Mouse (Mus musculus): Measurements from ENCODE around the gene Polr2h. TPM values are rescaled to one million over a fixed set of nuclear protein-coding genes. Genes with fewer than 3 reads are reported as not detected.
A peak's percentile ranks its signal among the peaks of the same experiment; 100 is the strongest.

Gene Polr2h
- total and polyA plus RNA-seq, 3 experiments: 9.0 to 11.8 (median 9.0) TPM

DNA sequence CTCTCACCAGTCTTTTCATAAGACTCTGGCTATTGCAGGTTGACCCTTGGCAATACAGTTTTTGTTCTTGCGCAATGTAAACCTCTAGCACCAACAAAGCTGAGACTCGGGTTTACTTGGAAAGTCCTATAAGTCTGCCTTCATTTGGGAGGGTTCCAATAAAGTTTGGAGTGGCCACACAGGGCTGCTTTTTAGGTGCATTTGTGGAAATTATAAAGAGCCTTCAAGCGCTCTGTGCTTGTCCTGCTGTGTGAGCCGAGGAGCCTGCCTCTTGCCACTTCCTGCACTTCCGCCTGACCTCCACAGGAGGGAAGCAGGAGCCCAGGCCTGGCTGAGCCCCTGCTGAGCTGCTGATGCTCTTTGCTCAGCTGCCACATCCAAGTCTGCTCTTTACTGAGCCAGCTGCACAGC is 6.9 kb downstream of the Polr2h start:
- no peak overlapping the region for H3K9ac ChIP-seq (ENCODE audit: low read depth, low read length)
- 35% methylated on average over 5 of the region's 5 CpGs for WGBS
- intact Hi-C loops (cut with DNase I): loop anchor here (2.0 kb wide), 1 partner anchor 36 kb away; no protein-coding TSS in a partner anchor

DNA sequence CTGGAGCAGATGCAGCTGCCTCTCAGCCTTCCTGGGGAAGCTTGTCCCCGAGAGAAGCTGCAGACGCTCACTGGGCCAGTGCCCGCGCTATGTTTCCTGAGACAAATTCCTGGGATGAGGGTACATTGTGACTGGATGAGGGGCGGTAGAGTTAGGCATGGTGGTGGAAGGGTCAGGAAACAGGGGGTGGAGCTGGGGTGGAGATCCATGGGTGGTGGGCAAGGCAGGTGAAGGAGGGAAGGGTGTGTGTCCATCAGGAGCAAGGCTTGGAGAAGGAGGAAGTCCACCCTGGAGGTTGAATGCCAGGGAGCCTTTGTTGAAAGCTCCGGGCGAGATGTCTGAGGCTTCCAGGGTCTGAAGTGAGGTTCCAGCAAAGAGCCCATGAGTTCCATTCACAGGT is 7.9 kb downstream of the Polr2h start:
- Histone ChIP-seq H3K36me3 (ENCODE audit: control insufficient read depth, insufficient read depth, low read length) (no peaks in the 10 kb centered on the region), H3K27me3 (ENCODE audit: control insufficient read depth, insufficient read depth, low read length) (no peaks in the 10 kb centered on the region), H3K79me2 (replicated peaks; ENCODE audit: control insufficient read depth, insufficient read depth, low read length) (no peaks in the 10 kb centered on the region), H3K27ac (no peak overlapping the region), H3K9ac (ENCODE audit: low read depth, low read length) (no peak overlapping the region), H3K4me1 (ENCODE audit: control insufficient read depth, insufficient read depth, low read length) (no peaks in the 10 kb centered on the region), H3K4me3 (no peak overlapping the region)
- TF ChIP-seq CTCF (IDR thresholded peaks at IDR 0.05): no peak
- TF ChIP-seq EP300 (IDR thresholded peaks at IDR 0.05; ENCODE audit: insufficient read depth, low read depth, low read length): no peak
- no peak for TF ChIP-seq POLR2A (IDR thresholded peaks at IDR 0.05; ENCODE audit: insufficient read depth, low read depth, low read length)
- DNase-seq: no peak
- intact Hi-C loops (cut with DNase I): loop anchor here (2.0 kb wide), 1 partner anchor 35 kb away; no protein-coding TSS in a partner anchor
- WGBS: 72% methylated on average over 7 of the region's 7 CpGs

More for the DNA sequence above, 6.9 kb downstream of the Polr2h start:
- H3K27ac ChIP-seq: no peak overlapping the region
- no peaks in the 10 kb centered on the region for H3K36me3 ChIP-seq (ENCODE audit: control insufficient read depth, insufficient read depth, low read length)
- H3K4me3 ChIP-seq: no peak overlapping the region
- H3K79me2 ChIP-seq (replicated peaks; ENCODE audit: control insufficient read depth, insufficient read depth, low read length): no peaks in the 10 kb centered on the region
- DNase-seq: peak; percentile 67 to 75
- no peaks in the 10 kb centered on the region for H3K27me3 ChIP-seq (ENCODE audit: control insufficient read depth, insufficient read depth, low read length)
- TF ChIP-seq EP300 (IDR thresholded peaks at IDR 0.05; ENCODE audit: insufficient read depth, low read depth, low read length): peak; percentile 81
- TF ChIP-seq CTCF (IDR thresholded peaks at IDR 0.05): peak; percentile 91
- no peak for TF ChIP-seq POLR2A (IDR thresholded peaks at IDR 0.05; ENCODE audit: insufficient read depth, low read depth, low read length)
- H3K4me1 ChIP-seq (ENCODE audit: control insufficient read depth, insufficient read depth, low read length): no peaks in the 10 kb centered on the region

DNA sequence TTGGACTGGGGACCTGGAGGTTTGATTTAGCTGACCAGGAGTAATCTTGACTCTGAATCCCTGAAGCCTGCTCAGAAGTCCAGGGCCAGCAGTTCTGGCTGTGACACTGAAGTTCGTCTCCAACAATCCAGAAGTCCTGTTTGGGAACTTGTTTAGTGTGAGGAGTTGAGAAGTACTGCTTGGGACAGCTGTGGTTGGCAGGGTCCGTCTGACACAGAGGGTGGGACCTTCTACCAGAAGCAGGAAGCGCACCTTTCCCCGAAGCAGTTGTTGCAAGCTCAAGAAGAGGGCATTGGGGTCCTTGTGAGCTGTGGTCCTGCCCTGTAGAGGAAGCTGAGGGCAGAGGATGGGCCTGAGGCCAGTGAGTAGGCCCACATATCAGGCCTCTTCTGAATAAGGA is 8.3 kb downstream of the Polr2h start:
- no peaks in the 10 kb centered on the region for H3K36me3 ChIP-seq (ENCODE audit: control insufficient read depth, insufficient read depth, low read length)
- no peak overlapping the region for H3K4me3 ChIP-seq
- intact Hi-C loops (cut with DNase I): loop anchor here (2.0 kb wide), 1 partner anchor 35 kb away; no protein-coding TSS in a partner anchor
- peak overlapping the region; percentile 49; the same call in 1 of the 2 replicates for H3K27ac ChIP-seq
- DNase-seq: peak in 1 of 2 experiments; percentile 7
- H3K9ac ChIP-seq (ENCODE audit: low read depth, low read length): no peak overlapping the region
- H3K79me2 ChIP-seq (replicated peaks; ENCODE audit: control insufficient read depth, insufficient read depth, low read length): no peaks in the 10 kb centered on the region
- H3K27me3 ChIP-seq (ENCODE audit: control insufficient read depth, insufficient read depth, low read length): no peaks in the 10 kb centered on the region
- WGBS: 58% methylated on average over 4 of the region's 4 CpGs
- no peaks in the 10 kb centered on the region for H3K4me1 ChIP-seq (ENCODE audit: control insufficient read depth, insufficient read depth, low read length)
- TF ChIP-seq CTCF (IDR thresholded peaks at IDR 0.05) (no peak), EP300 (IDR thresholded peaks at IDR 0.05; ENCODE audit: insufficient read depth, low read depth, low read length) (no peak), POLR2A (IDR thresholded peaks at IDR 0.05; ENCODE audit: insufficient read depth, low read depth, low read length) (no peak)

DNA sequence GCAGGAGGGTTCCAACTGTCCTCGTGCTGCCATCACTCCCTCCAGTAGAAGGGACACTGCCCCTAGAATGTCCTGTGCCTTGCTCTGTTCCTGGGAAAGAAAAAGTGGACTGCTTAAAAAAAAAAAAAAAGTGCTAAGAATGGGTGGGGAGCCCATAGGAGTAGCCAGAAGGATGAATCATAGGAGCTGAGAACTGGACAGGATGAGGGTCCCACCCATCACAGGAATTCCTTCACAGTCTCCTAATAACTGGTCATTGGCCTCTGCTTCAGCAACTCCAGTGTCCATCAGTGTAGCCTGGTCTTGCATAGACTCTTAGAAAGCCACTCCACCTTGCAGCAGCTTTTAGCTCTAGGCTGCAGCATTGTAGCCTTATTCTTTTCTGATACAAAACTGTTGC is 8.9 kb downstream of the Polr2h start:
- Histone ChIP-seq H3K27ac (peak overlapping the region; percentile 49; the same call in 1 of the 2 replicates), H3K4me3 (no peak overlapping the region), H3K9ac (ENCODE audit: low read depth, low read length) (no peak overlapping the region), H3K79me2 (replicated peaks; ENCODE audit: control insufficient read depth, insufficient read depth, low read length) (no peaks in the 10 kb centered on the region), H3K27me3 (ENCODE audit: control insufficient read depth, insufficient read depth, low read length) (no peaks in the 10 kb centered on the region), H3K4me1 (ENCODE audit: control insufficient read depth, insufficient read depth, low read length) (no peaks in the 10 kb centered on the region), H3K36me3 (ENCODE audit: control insufficient read depth, insufficient read depth, low read length) (no peaks in the 10 kb centered on the region)
- intact Hi-C loops (cut with DNase I): no loop called here
- DNase-seq: peak in 1 of 2 experiments; percentile 28
- no peak for TF ChIP-seq EP300 (IDR thresholded peaks at IDR 0.05; ENCODE audit: insufficient read depth, low read depth, low read length)
- TF ChIP-seq CTCF (IDR thresholded peaks at IDR 0.05): no peak
- no peak for TF ChIP-seq POLR2A (IDR thresholded peaks at IDR 0.05; ENCODE audit: insufficient read depth, low read depth, low read length)
- WGBS: 46% methylated on average over 1 of the region's 1 CpGs

DNA sequence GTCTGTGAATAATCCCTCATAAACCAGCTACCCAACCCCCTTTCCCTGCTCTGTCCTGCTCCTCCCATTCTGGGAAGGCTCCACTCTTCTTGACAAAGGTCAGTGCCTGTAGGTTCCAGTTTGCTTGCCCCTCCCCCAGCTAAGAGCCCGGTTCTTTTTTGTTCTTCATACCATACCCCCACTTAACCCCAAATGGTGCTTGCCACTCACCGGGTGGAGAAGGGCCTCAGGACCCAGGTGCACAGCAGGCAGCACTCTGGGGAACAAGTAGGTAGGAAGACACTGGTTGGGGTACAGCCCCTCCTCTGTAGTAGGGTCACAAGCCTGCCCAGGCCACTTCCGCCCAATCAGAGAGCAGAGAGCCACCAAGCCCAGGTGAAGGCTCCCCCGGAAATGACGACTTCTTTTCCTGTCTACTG is 12.8 kb downstream of the Polr2h start:
- intact Hi-C loops (cut with DNase I): no loop called here
- H3K27me3 ChIP-seq (ENCODE audit: control insufficient read depth, insufficient read depth, low read length): peaks cover 2% of the 10 kb centered on the region; the same call in 1 of the 2 replicates
- H3K4me3 ChIP-seq: no peak overlapping the region
- H3K4me1 ChIP-seq (ENCODE audit: control insufficient read depth, insufficient read depth, low read length): no peaks in the 10 kb centered on the region; the same call in 1 of the 2 replicates
- WGBS: 35% methylated on average over 5 of the region's 5 CpGs
- H3K36me3 ChIP-seq (ENCODE audit: control insufficient read depth, insufficient read depth, low read length): no peaks in the 10 kb centered on the region
- H3K9ac ChIP-seq (ENCODE audit: low read depth, low read length): no peak overlapping the region
- TF ChIP-seq CTCF (IDR thresholded peaks at IDR 0.05) (no peak), POLR2A (IDR thresholded peaks at IDR 0.05; ENCODE audit: insufficient read depth, low read depth, low read length) (no peak), EP300 (IDR thresholded peaks at IDR 0.05; ENCODE audit: insufficient read depth, low read depth, low read length) (no peak)
- DNase-seq: peak in 1 of 2 experiments; percentile 16
- no peak overlapping the region for H3K27ac ChIP-seq
- H3K79me2 ChIP-seq (replicated peaks; ENCODE audit: control insufficient read depth, insufficient read depth, low read length): no peaks in the 10 kb centered on the region

DNA sequence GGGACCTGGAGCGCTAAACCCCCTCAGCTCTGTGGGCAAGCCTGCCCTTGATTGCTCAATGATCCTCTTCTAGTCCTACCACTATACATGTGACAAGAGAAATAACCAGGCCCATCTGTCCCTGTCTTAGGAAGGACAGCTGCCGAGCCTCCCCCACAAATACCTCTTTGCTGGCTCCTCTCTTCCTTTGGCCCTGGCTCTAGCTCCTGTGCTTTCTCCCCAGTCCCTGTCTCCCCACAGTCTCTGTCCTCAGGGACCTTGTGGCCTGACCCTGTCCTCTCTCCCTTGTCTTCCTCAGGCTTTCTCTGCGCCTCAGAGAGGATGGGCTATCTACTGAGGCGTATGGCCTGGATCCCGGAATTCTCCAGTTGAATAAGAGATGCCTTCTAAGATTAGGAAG is 14.2 kb downstream of the Polr2h start:
- Histone ChIP-seq H3K4me3 (no peak overlapping the region), H3K79me2 (replicated peaks; ENCODE audit: control insufficient read depth, insufficient read depth, low read length) (no peaks in the 10 kb centered on the region), H3K27me3 (ENCODE audit: control insufficient read depth, insufficient read depth, low read length) (peaks cover 2% of the 10 kb centered on the region; the same call in 1 of the 2 replicates), H3K9ac (ENCODE audit: low read depth, low read length) (no peak overlapping the region), H3K36me3 (ENCODE audit: control insufficient read depth, insufficient read depth, low read length) (no peaks in the 10 kb centered on the region), H3K27ac (no peak overlapping the region), H3K4me1 (ENCODE audit: control insufficient read depth, insufficient read depth, low read length) (no peaks in the 10 kb centered on the region; the same call in 1 of the 2 replicates)
- 59% methylated on average over 5 of the region's 5 CpGs for WGBS
- DNase-seq: peak in 1 of 2 experiments; percentile 17
- intact Hi-C loops (cut with DNase I): no loop called here
- no peak for TF ChIP-seq POLR2A (IDR thresholded peaks at IDR 0.05; ENCODE audit: insufficient read depth, low read depth, low read length)
- TF ChIP-seq CTCF (IDR thresholded peaks at IDR 0.05): no peak
- TF ChIP-seq EP300 (IDR thresholded peaks at IDR 0.05; ENCODE audit: insufficient read depth, low read depth, low read length): no peak
